Mouse (Mus musculus) lung, postnatal 0 days (tissue): Measurements from ENCODE around the gene Dpp6.

Source experiments
- CTCF ChIP-seq: IDR thresholded peaks from 2 replicates; pipeline ENCODE4 v1.5.1; 2016; ENCODE audit warnings: antibody characterized with exemption, mild to moderate bottlenecking
- EP300 ChIP-seq: IDR thresholded peaks from 2 replicates; pipeline ENCODE4 v1.6.1; 2016; ENCODE audit warnings: antibody characterized with exemption, mild to moderate bottlenecking, control low read depth

- no peak for TF ChIP-seq CTCF
- TF ChIP-seq EP300: no peak
These were observed 500.8 kb downstream of the Dpp6 start for GRCm38 (mm10) chr5:27317832-27318231.
